Mouse (Mus musculus): Measurements from ENCODE around the gene Cd300lf. TPM values are rescaled to one million over a fixed set of nuclear protein-coding genes. Genes with fewer than 3 reads are reported as not detected.

Gene Cd300lf
- polyA plus RNA-seq (2015; fragmentation: Nextera tagmentation; extraction: Ambion mirVana): 0.72 and 0.87 TPM in 2 replicates

GRCm38 (mm10) chr11:115133800-115134199 lies at the start of gene Cd300lf:
TSS of gene Cd300lf (minus strand) at chr11:115133992.
- H3K27ac ChIP-seq (ENCODE audit: low read length): no peak within 1 kb of the TSS
- no peak within 1 kb of the TSS for H3K9ac ChIP-seq (ENCODE audit: low read length)
- no peak within 1 kb of the TSS for H3K4me3 ChIP-seq (ENCODE audit: low read length)
- no peak within 1 kb of the TSS for H3K4me2 ChIP-seq (ENCODE audit: low read depth, low read length)
- no peaks in the 10 kb centered on the region for H3K4me1 ChIP-seq (ENCODE audit: control insufficient read depth, insufficient read depth, low read length)
- no peaks in the 10 kb centered on the region for H3K27me3 ChIP-seq (ENCODE audit: control insufficient read depth, insufficient read depth, low read length)
- no peak for ATAC-seq (replicated peaks; ENCODE audit: extremely low read depth, insufficient read depth, low FRiP score)
- WGBS: 62% methylated on average over 8 of the region's 8 CpGs
- H3K36me3 ChIP-seq (ENCODE audit: control insufficient read depth, insufficient read depth): no peaks in the 10 kb centered on the region
- H3K9me3 ChIP-seq (replicated peaks; ENCODE audit: control insufficient read depth, low read length): no peaks in the 10 kb centered on the region

GRCm38 (mm10) chr11:115181913-115182638 lies 48.3 kb upstream of the Cd300lf start:
- 16% methylated on average over 12 of the region's 12 CpGs for WGBS
- ATAC-seq (replicated peaks; ENCODE audit: extremely low read depth, insufficient read depth, low FRiP score): no peak
- H3K4me2 ChIP-seq (ENCODE audit: low read depth, low read length): no peak overlapping the region
- H3K9me3 ChIP-seq (replicated peaks; ENCODE audit: control insufficient read depth, low read length): no peaks in the 10 kb centered on the region
- no peaks in the 10 kb centered on the region for H3K36me3 ChIP-seq (ENCODE audit: control insufficient read depth, insufficient read depth)
- H3K27ac ChIP-seq (ENCODE audit: low read length): no peak overlapping the region
- H3K27me3 ChIP-seq (ENCODE audit: control insufficient read depth, insufficient read depth, low read length): no peaks in the 10 kb centered on the region
- peaks cover 9% of the 10 kb centered on the region for H3K4me1 ChIP-seq (ENCODE audit: control insufficient read depth, insufficient read depth, low read length)
- H3K9ac ChIP-seq (ENCODE audit: low read length): no peak overlapping the region
- no peak overlapping the region for H3K4me3 ChIP-seq (ENCODE audit: low read length)

- 72% methylated on average over 6 of the region's 6 CpGs for WGBS
- ATAC-seq (replicated peaks; ENCODE audit: extremely low read depth, insufficient read depth, low FRiP score): no peak
- no peak overlapping the region for H3K4me3 ChIP-seq (ENCODE audit: low read length)
- H3K9ac ChIP-seq (ENCODE audit: low read length): no peak overlapping the region
- H3K36me3 ChIP-seq (ENCODE audit: control insufficient read depth, insufficient read depth): no peaks in the 10 kb centered on the region
- no peak overlapping the region for H3K4me2 ChIP-seq (ENCODE audit: low read depth, low read length)
- no peaks in the 10 kb centered on the region for H3K9me3 ChIP-seq (replicated peaks; ENCODE audit: control insufficient read depth, low read length)
- peaks cover 4% of the 10 kb centered on the region; the same call in 1 of the 2 replicates for H3K4me1 ChIP-seq (ENCODE audit: control insufficient read depth, insufficient read depth, low read length)
- no peak overlapping the region for H3K27ac ChIP-seq (ENCODE audit: low read length)
- H3K27me3 ChIP-seq (ENCODE audit: control insufficient read depth, insufficient read depth, low read length): no peaks in the 10 kb centered on the region
Measured at GRCm38 (mm10) chr11:115179881-115180280, 46.1 kb upstream of the Cd300lf start.

- WGBS: 58% methylated on average over 6 of the region's 6 CpGs
Measured at GRCm38 (mm10) chr11:115179191-115179590, 45.4 kb upstream of the Cd300lf start.

GRCm38 (mm10) chr11:115178766-115179165 lies 45.0 kb upstream of the Cd300lf start:
- Histone ChIP-seq H3K4me2 (ENCODE audit: low read depth, low read length) (no peak overlapping the region), H3K9me3 (replicated peaks; ENCODE audit: control insufficient read depth, low read length) (no peaks in the 10 kb centered on the region), H3K36me3 (ENCODE audit: control insufficient read depth, insufficient read depth) (no peaks in the 10 kb centered on the region), H3K4me1 (ENCODE audit: control insufficient read depth, insufficient read depth, low read length) (peaks cover 7% of the 10 kb centered on the region; the same call in 1 of the 2 replicates), H3K27me3 (ENCODE audit: control insufficient read depth, insufficient read depth, low read length) (no peaks in the 10 kb centered on the region), H3K4me3 (ENCODE audit: low read length) (no peak overlapping the region), H3K27ac (ENCODE audit: low read length) (no peak overlapping the region), H3K9ac (ENCODE audit: low read length) (no peak overlapping the region)
- ATAC-seq (replicated peaks; ENCODE audit: extremely low read depth, insufficient read depth, low FRiP score): no peak
- 82% methylated on average over 2 of the region's 2 CpGs for WGBS

More at GRCm38 (mm10) chr11:115179191-115179590, 45.4 kb upstream of the Cd300lf start:
- no peaks in the 10 kb centered on the region for H3K9me3 ChIP-seq (replicated peaks; ENCODE audit: control insufficient read depth, low read length)
- no peak overlapping the region for H3K27ac ChIP-seq (ENCODE audit: low read length)
- no peak overlapping the region for H3K4me3 ChIP-seq (ENCODE audit: low read length)
- no peaks in the 10 kb centered on the region for H3K36me3 ChIP-seq (ENCODE audit: control insufficient read depth, insufficient read depth)
- H3K27me3 ChIP-seq (ENCODE audit: control insufficient read depth, insufficient read depth, low read length): no peaks in the 10 kb centered on the region
- no peak overlapping the region for H3K4me2 ChIP-seq (ENCODE audit: low read depth, low read length)
- no peak for ATAC-seq (replicated peaks; ENCODE audit: extremely low read depth, insufficient read depth, low FRiP score)
- no peak overlapping the region for H3K9ac ChIP-seq (ENCODE audit: low read length)
- peaks cover 4% of the 10 kb centered on the region; the same call in 1 of the 2 replicates for H3K4me1 ChIP-seq (ENCODE audit: control insufficient read depth, insufficient read depth, low read length)

GRCm38 (mm10) chr11:115177559-115178195 lies 43.9 kb upstream of the Cd300lf start:
- Histone ChIP-seq H3K4me2 (ENCODE audit: low read depth, low read length) (no peak overlapping the region), H3K27ac (ENCODE audit: low read length) (no peak overlapping the region), H3K4me3 (ENCODE audit: low read length) (no peak overlapping the region), H3K9me3 (replicated peaks; ENCODE audit: control insufficient read depth, low read length) (no peaks in the 10 kb centered on the region), H3K27me3 (ENCODE audit: control insufficient read depth, insufficient read depth, low read length) (no peaks in the 10 kb centered on the region), H3K36me3 (ENCODE audit: control insufficient read depth, insufficient read depth) (no peaks in the 10 kb centered on the region), H3K4me1 (ENCODE audit: control insufficient read depth, insufficient read depth, low read length) (peaks cover 18% of the 10 kb centered on the region), H3K9ac (ENCODE audit: low read length) (no peak overlapping the region)
- ATAC-seq (replicated peaks; ENCODE audit: extremely low read depth, insufficient read depth, low FRiP score): no peak
- WGBS: 43% methylated on average over 10 of the region's 10 CpGs

- peak overlapping the region; percentile 14; the same call in 1 of the 2 replicates for H3K27ac ChIP-seq (ENCODE audit: low read length)
- no peaks in the 10 kb centered on the region for H3K27me3 ChIP-seq (ENCODE audit: control insufficient read depth, insufficient read depth, low read length)
- no peak for ATAC-seq (replicated peaks; ENCODE audit: extremely low read depth, insufficient read depth, low FRiP score)
Measured at GRCm38 (mm10) chr11:115176399-115177190, 42.8 kb upstream of the Cd300lf start.

GRCm38 (mm10) chr11:115173549-115174339 lies 40.0 kb upstream of the Cd300lf start:
- Histone ChIP-seq H3K4me2 (ENCODE audit: low read depth, low read length) (peak overlapping the region; percentile 20; the same call in 1 of the 2 replicates), H3K27ac (ENCODE audit: low read length) (0 out of 2 replicates have a peak overlapping the region, but pooled peaks have one; percentile 22), H3K36me3 (ENCODE audit: control insufficient read depth, insufficient read depth) (no peaks in the 10 kb centered on the region), H3K9ac (ENCODE audit: low read length) (peak overlapping the region; percentile 33; the same call in 1 of the 2 replicates), H3K4me3 (ENCODE audit: low read length) (no peak overlapping the region), H3K9me3 (replicated peaks; ENCODE audit: control insufficient read depth, low read length) (no peaks in the 10 kb centered on the region), H3K4me1 (ENCODE audit: control insufficient read depth, insufficient read depth, low read length) (peaks cover 23% of the 10 kb centered on the region), H3K27me3 (ENCODE audit: control insufficient read depth, insufficient read depth, low read length) (no peaks in the 10 kb centered on the region)
- ATAC-seq (replicated peaks; ENCODE audit: extremely low read depth, insufficient read depth, low FRiP score): no peak
- WGBS: 27% methylated on average over 16 of the region's 16 CpGs

More at GRCm38 (mm10) chr11:115176399-115177190, 42.8 kb upstream of the Cd300lf start:
- no peak overlapping the region for H3K4me2 ChIP-seq (ENCODE audit: low read depth, low read length)
- H3K9me3 ChIP-seq (replicated peaks; ENCODE audit: control insufficient read depth, low read length): no peaks in the 10 kb centered on the region
- no peaks in the 10 kb centered on the region for H3K36me3 ChIP-seq (ENCODE audit: control insufficient read depth, insufficient read depth)
- 75% methylated on average over 24 of the region's 24 CpGs for WGBS
- no peak overlapping the region for H3K4me3 ChIP-seq (ENCODE audit: low read length)
- peaks cover 23% of the 10 kb centered on the region for H3K4me1 ChIP-seq (ENCODE audit: control insufficient read depth, insufficient read depth, low read length)
- no peak overlapping the region for H3K9ac ChIP-seq (ENCODE audit: low read length)
